Comparison of ENCODE assay signal across 25 mouse cellular contexts in the genomic region with DNA sequence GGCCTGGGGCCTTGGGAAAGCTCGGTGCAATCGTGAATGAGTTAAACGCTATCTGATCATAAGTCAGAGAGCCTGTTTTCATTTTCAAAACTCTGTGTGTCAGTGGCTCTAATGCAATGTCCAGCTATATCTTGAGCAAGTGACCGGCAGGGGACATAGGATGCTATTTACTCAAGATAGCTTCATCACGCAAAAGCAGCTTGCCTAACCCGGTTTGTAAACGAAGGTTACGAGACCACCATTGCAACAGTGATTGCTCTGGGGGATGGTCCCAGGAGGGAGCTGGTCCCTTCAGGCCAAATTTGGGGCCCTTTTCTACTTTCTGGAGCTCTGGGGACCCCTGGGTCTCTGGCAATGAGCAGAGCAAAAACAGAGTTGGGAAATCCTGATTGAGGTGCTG.
DNase-seq lines count a peak whose midpoint lies in the region; ATAC-seq lines count a peak whose summit lies in the region.
"Had no signal": no experiment of that assay in that cellular context is flagged by ENCODE, and none has a peak within 500 bp of the region (broad histone marks: within the 10 kb centered on the region; RNA-seq: fewer than 3 reads in every experiment).

No protein-coding gene starts in this region.

- no peak overlapping the region for H3K4me2 ChIP-seq in liver, embryonic 13.5 days
- H3K4me2 ChIP-seq in liver, embryonic 11.5 days: no peak overlapping the region
- H3K4me2 ChIP-seq in liver, embryonic 15.5 days: no peak overlapping the region
- H3K4me2 ChIP-seq: heart, embryonic 11.5 days; heart, embryonic 15.5 days; hindbrain, embryonic 14.5 days; intestine, embryonic 15.5 days had no signal

- H3K36me3 ChIP-seq in liver, embryonic 13.5 days: no peaks in the 10 kb centered on the region
- H3K36me3 ChIP-seq in liver, embryonic 11.5 days (ENCODE audit: control insufficient read depth, insufficient read depth, low read length): no peaks in the 10 kb centered on the region
- H3K36me3 ChIP-seq in liver, embryonic 15.5 days (replicated peaks): no peaks in the 10 kb centered on the region
- H3K36me3 ChIP-seq: embryonic facial prominence, embryonic 10.5 days; forebrain, embryonic 10.5 days; heart, embryonic 15.5 days; hindbrain, embryonic 10.5 days; intestine, embryonic 15.5 days had no signal

- no peak overlapping the region for H3K4me3 ChIP-seq in liver, embryonic 13.5 days (replicated peaks)
- no peak overlapping the region for H3K4me3 ChIP-seq in liver, embryonic 11.5 days (ENCODE audit: low read depth, low read length)
- H3K4me3 ChIP-seq in liver, embryonic 15.5 days (replicated peaks): no peak overlapping the region
- H3K4me3 ChIP-seq: embryonic facial prominence, embryonic 10.5 days; erythroblast, embryonic 14.5 days; forebrain, embryonic 10.5 days; gastrocnemius, adult 2 months; heart, embryonic 15.5 days; hindbrain, embryonic 10.5 days; intestine, embryonic 15.5 days had no signal

- no peaks in the 10 kb centered on the region for H3K27me3 ChIP-seq in liver, embryonic 13.5 days
- H3K27me3 ChIP-seq in liver, embryonic 11.5 days (replicated peaks; ENCODE audit: control insufficient read depth, insufficient read depth, low read length): no peaks in the 10 kb centered on the region
- no peaks in the 10 kb centered on the region for H3K27me3 ChIP-seq in liver, embryonic 15.5 days
- H3K27me3 ChIP-seq: heart, embryonic 15.5 days; intestine, embryonic 15.5 days; Patski had no signal

- peaks cover 7% of the 10 kb centered on the region for H3K4me1 ChIP-seq in liver, embryonic 13.5 days (replicated peaks)
- no peaks in the 10 kb centered on the region for H3K4me1 ChIP-seq in liver, embryonic 11.5 days (replicated peaks; ENCODE audit: control insufficient read depth, insufficient read depth, low read length)
- H3K4me1 ChIP-seq in liver, embryonic 15.5 days (replicated peaks): peaks cover 28% of the 10 kb centered on the region
- H3K4me1 ChIP-seq: embryonic facial prominence, embryonic 10.5 days; forebrain, embryonic 10.5 days; heart, embryonic 15.5 days; hindbrain, embryonic 10.5 days; intestine, embryonic 15.5 days had no signal

- WGBS in liver, embryonic 13.5 days (ENCODE audit: insufficient replicate concordance): 68% methylated on average over 8 of the region's 8 CpGs
- 78% methylated on average over 8 of the region's 8 CpGs for WGBS in liver, embryonic 11.5 days
- WGBS in liver, embryonic 15.5 days (ENCODE audit: insufficient replicate concordance): 53% methylated on average over 8 of the region's 8 CpGs

- peak; percentile 15 for DNase-seq in adrenal gland, adult 2 months
- no peak for DNase-seq in adrenal gland, postnatal 4 days (ENCODE audit: low spot score in 2 of 2)
- no peak for DNase-seq in liver, embryonic 13.5 days
- no peak for DNase-seq in liver, embryonic 11.5 days (ENCODE audit: low spot score)
- DNase-seq in right cerebral cortex, adult 18-20 months: no peak
- DNase-seq in cerebellum, postnatal 10 days: no peak
- DNase-seq: adrenal gland, postnatal 36 days; cerebellum, adult 18-20 months; cerebellum, adult 9-11 months; gastrocnemius, adult 2 months; gastrocnemius, postnatal 25 days; heart, adult 11 months; heart, postnatal 14 days had no signal

- peak; percentile 51 for ATAC-seq in liver, embryonic 13.5 days (ENCODE audit: low read depth)
- no peak for ATAC-seq in liver, embryonic 11.5 days (replicated peaks; ENCODE audit: low FRiP score)
- ATAC-seq in liver, embryonic 15.5 days (ENCODE audit: insufficient read depth): peak; percentile 57
- peak; percentile 35 for ATAC-seq in megakaryocyte progenitor cell, adult 5-6 weeks (replicated peaks; ENCODE audit: poor library complexity)
- ATAC-seq: forebrain, embryonic 14.5 days; intestine, embryonic 15.5 days; Patski had no signal

- no peaks in the 10 kb centered on the region for H3K9me3 ChIP-seq in liver, embryonic 13.5 days (replicated peaks)
- H3K9me3 ChIP-seq in liver, embryonic 11.5 days (ENCODE audit: control insufficient read depth, low read length): no peaks in the 10 kb centered on the region
- no peaks in the 10 kb centered on the region for H3K9me3 ChIP-seq in liver, embryonic 15.5 days (replicated peaks)
- H3K9me3 ChIP-seq: embryonic facial prominence, embryonic 10.5 days; forebrain, embryonic 10.5 days; heart, embryonic 15.5 days; hindbrain, embryonic 10.5 days; intestine, embryonic 15.5 days had no signal

- peak overlapping the region; percentile 66 for H3K27ac ChIP-seq in liver, embryonic 13.5 days
- no peak overlapping the region for H3K27ac ChIP-seq in liver, embryonic 11.5 days (ENCODE audit: low read depth, low read length)
- H3K27ac ChIP-seq in liver, embryonic 15.5 days (replicated peaks): peak overlapping the region; percentile 74
- H3K27ac ChIP-seq: embryonic facial prominence, embryonic 10.5 days; forebrain, embryonic 10.5 days; gastrocnemius, adult 2 months; heart, embryonic 15.5 days; hindbrain, embryonic 10.5 days; hindbrain, embryonic 14.5 days; intestine, embryonic 15.5 days had no signal

- no peak overlapping the region for H3K9ac ChIP-seq in liver, embryonic 13.5 days
- H3K9ac ChIP-seq in liver, embryonic 11.5 days (ENCODE audit: low read depth, low read length): no peak overlapping the region
- H3K9ac ChIP-seq in liver, embryonic 15.5 days: no peak overlapping the region
- H3K9ac ChIP-seq: heart, embryonic 15.5 days; hindbrain, embryonic 14.5 days; intestine, embryonic 15.5 days had no signal
